Mouse (Mus musculus): ENCODE results near the gene Stag2.

The Stag2 gene

DNA sequence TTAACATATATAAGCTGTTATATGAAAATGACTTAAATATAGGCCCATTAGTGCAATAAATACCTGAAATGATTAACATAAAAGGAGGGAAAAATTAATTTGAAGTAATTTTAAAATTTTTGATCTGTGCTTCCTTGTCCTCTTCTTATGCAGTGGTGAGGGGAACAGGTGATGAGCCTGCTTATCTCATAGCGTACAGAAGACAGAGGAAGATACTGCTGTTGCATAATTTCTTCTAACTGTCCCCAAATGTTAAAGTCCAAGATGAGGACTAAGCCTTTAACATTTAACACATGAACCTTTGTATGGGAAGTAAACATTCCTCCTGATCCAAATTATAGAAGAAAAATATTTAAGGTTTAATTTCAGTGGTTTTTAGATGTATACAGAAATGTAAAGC lies 66.6 kb downstream of the Stag2 start:
- no peak for DNase-seq (ENCODE audit: low read depth, low spot score)

GRCm38 (mm10) chrX:42250342-42250741 lies 101.2 kb downstream of the Stag2 start:
- no peak for DNase-seq (ENCODE audit: low read depth, low spot score)

DNA sequence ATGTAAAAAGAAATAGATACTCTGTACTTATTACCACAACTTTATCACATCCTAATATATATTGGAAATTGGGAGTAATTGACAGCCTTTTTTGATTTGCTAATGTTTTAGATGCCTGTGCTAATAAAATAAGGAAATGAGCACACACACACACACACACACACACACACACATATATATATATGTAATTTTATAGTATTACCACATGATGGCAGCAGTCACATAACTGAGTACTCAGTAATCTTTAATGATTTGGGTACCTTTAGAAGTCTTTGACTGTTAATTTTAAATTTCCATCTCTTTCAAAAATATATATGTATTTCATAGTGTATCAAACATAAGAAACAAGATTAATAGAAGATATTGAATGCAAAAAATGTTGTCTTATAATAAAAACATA lies 123.6 kb downstream of the Stag2 start:
- no peak for DNase-seq (ENCODE audit: low read depth, low spot score)

DNA sequence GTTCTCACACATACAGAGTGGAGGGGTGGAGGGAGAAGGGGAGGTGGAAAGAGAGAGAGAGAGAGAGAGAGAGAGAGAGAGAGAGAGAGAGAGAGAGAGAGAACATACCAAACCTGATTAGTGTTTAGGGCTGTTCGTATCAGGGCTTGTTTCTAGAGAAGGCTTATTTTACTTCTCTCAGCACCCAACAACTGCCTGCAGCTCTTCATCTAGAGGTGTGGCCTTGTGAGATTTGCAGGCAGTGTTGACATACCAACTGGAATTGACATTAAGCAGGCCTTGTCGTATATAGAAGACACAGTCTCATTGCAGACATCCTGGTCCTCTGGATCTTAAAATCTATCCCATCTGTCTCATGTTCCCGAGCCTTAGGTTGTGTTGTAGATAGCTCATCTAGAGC lies 141.1 kb downstream of the Stag2 start:
- DNase-seq (ENCODE audit: low read depth, low spot score): no peak

- no peak for DNase-seq (ENCODE audit: low read depth, low spot score)
These were observed 166.1 kb downstream of the Stag2 start for GRCm38 (mm10) chrX:42315231-42315630.

DNA sequence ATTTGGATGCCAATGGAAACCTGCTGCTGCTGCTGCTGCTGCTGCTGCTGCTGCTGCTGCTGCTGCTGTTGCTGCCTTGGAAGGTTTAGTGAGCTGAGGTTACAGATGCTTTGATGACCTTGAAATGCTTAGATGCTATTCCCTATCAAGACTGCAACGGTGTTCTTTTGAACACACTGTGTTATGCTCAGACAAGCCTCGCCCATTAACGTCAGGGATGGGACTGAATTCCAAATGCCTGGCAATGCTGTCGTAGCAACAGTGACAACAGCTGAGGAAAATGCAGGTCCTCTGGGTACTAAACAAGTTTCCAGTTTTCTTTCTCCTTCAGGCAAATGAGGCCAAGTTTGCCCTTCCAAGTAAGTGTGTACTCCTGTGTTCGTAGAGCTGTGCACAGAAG lies 171.3 kb downstream of the Stag2 start:
- no peak for DNase-seq (ENCODE audit: low read depth, low spot score)

GRCm38 (mm10) chrX:42321200-42321773 lies 172.2 kb downstream of the Stag2 start:
- no peak for DNase-seq (ENCODE audit: low read depth, low spot score)

DNA sequence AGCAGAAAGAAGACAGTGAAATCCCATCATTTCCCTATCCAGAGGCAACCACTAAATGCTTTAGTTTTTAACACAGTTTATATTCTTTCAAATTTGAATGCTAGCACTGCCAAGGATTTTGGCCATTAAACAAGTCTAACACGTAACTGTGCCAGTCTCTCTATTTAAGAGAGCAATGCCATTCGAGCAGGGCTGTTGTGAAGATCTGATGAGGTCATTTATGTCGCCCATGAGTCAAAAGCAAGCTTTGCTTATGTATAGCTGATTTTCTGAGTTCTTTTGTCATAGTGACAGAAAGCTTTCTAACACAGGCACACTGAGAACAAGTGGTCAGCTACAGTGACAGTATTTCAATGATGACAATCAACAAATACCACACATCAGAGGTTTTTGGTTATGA lies 175.7 kb downstream of the Stag2 start:
- DNase-seq (ENCODE audit: low read depth, low spot score): no peak
